Mouse (Mus musculus): ENCODE measurements around the gene Tubb2b. TPM values are rescaled to one million over a fixed set of nuclear protein-coding genes. Genes with fewer than 3 reads are reported as not detected.

Gene Tubb2b
- polyA plus RNA-seq, 1 experiment: not detected

- WGBS: 72% methylated on average over 3 of the region's 3 CpGs
- TF ChIP-seq CTCF (IDR thresholded peaks at IDR 0.05; ENCODE audit: insufficient read depth, low read depth, low read length) (no peak), POLR2A (IDR thresholded peaks at IDR 0.05; ENCODE audit: insufficient read depth, low read depth, low read length) (no peak)
- Histone ChIP-seq H3K27ac (ENCODE audit: insufficient read depth, low read depth, low read length) (no peak overlapping the region), H3K4me1 (ENCODE audit: control insufficient read depth, insufficient read depth, low read length) (peaks cover 7% of the 10 kb centered on the region), H3K4me3 (ENCODE audit: insufficient read depth, low read depth, low read length) (no peak overlapping the region)
Measured at GRCm38 (mm10) chr13:34113086-34113485, 17.2 kb downstream of the Tubb2b start.

- WGBS: 45% methylated on average over 5 of the region's 5 CpGs
- TF ChIP-seq CTCF (IDR thresholded peaks at IDR 0.05; ENCODE audit: insufficient read depth, low read depth, low read length): no peak
- Histone ChIP-seq H3K4me3 (ENCODE audit: insufficient read depth, low read depth, low read length) (no peak overlapping the region), H3K27ac (ENCODE audit: insufficient read depth, low read depth, low read length) (no peak overlapping the region), H3K4me1 (ENCODE audit: control insufficient read depth, insufficient read depth, low read length) (peaks cover 7% of the 10 kb centered on the region)
Measured at GRCm38 (mm10) chr13:34112369-34113081, 17.7 kb downstream of the Tubb2b start.

GRCm38 (mm10) chr13:34111878-34112277 is 18.4 kb downstream of the Tubb2b start:
- WGBS: 91% methylated on average over 3 of the region's 3 CpGs
- TF ChIP-seq POLR2A (IDR thresholded peaks at IDR 0.05; ENCODE audit: insufficient read depth, low read depth, low read length) (no peak), CTCF (IDR thresholded peaks at IDR 0.05; ENCODE audit: insufficient read depth, low read depth, low read length) (no peak)
- H3K4me3 ChIP-seq (ENCODE audit: insufficient read depth, low read depth, low read length): no peak overlapping the region
- no peak overlapping the region for H3K27ac ChIP-seq (ENCODE audit: insufficient read depth, low read depth, low read length)
- peaks cover 7% of the 10 kb centered on the region for H3K4me1 ChIP-seq (ENCODE audit: control insufficient read depth, insufficient read depth, low read length)

GRCm38 (mm10) chr13:34111019-34111418 is 19.2 kb downstream of the Tubb2b start:
- H3K4me1 ChIP-seq (ENCODE audit: control insufficient read depth, insufficient read depth, low read length): peaks cover 7% of the 10 kb centered on the region
- no peak overlapping the region for H3K27ac ChIP-seq (ENCODE audit: insufficient read depth, low read depth, low read length)
- 66% methylated on average over 5 of the region's 5 CpGs for WGBS
- TF ChIP-seq CTCF (IDR thresholded peaks at IDR 0.05; ENCODE audit: insufficient read depth, low read depth, low read length) (no peak), POLR2A (IDR thresholded peaks at IDR 0.05; ENCODE audit: insufficient read depth, low read depth, low read length) (no peak)
- no peak overlapping the region for H3K4me3 ChIP-seq (ENCODE audit: insufficient read depth, low read depth, low read length)

GRCm38 (mm10) chr13:34109677-34110058 is 20.6 kb downstream of the Tubb2b start:
- H3K27ac ChIP-seq (ENCODE audit: insufficient read depth, low read depth, low read length): no peak overlapping the region
- TF ChIP-seq POLR2A (IDR thresholded peaks at IDR 0.05; ENCODE audit: insufficient read depth, low read depth, low read length) (no peak), CTCF (IDR thresholded peaks at IDR 0.05; ENCODE audit: insufficient read depth, low read depth, low read length) (no peak)
- no peak overlapping the region for H3K4me3 ChIP-seq (ENCODE audit: insufficient read depth, low read depth, low read length)
- WGBS: 72% methylated on average over 4 of the region's 4 CpGs
- H3K4me1 ChIP-seq (ENCODE audit: control insufficient read depth, insufficient read depth, low read length): peaks cover 7% of the 10 kb centered on the region

- WGBS: 76% methylated on average over 4 of the region's 4 CpGs
- Histone ChIP-seq H3K4me1 (ENCODE audit: control insufficient read depth, insufficient read depth, low read length) (peaks cover 7% of the 10 kb centered on the region), H3K27ac (ENCODE audit: insufficient read depth, low read depth, low read length) (no peak overlapping the region), H3K4me3 (ENCODE audit: insufficient read depth, low read depth, low read length) (no peak overlapping the region)
- no peak for TF ChIP-seq CTCF (IDR thresholded peaks at IDR 0.05; ENCODE audit: insufficient read depth, low read depth, low read length)
- no peak for TF ChIP-seq POLR2A (IDR thresholded peaks at IDR 0.05; ENCODE audit: insufficient read depth, low read depth, low read length)
Measured at GRCm38 (mm10) chr13:34109035-34109676, 21.1 kb downstream of the Tubb2b start.

GRCm38 (mm10) chr13:34106999-34107398 is 23.3 kb downstream of the Tubb2b start:
- 94% methylated on average over 1 of the region's 1 CpGs for WGBS
- TF ChIP-seq POLR2A (IDR thresholded peaks at IDR 0.05; ENCODE audit: insufficient read depth, low read depth, low read length) (no peak), CTCF (IDR thresholded peaks at IDR 0.05; ENCODE audit: insufficient read depth, low read depth, low read length) (no peak)
- H3K4me1 ChIP-seq (ENCODE audit: control insufficient read depth, insufficient read depth, low read length): peaks cover 7% of the 10 kb centered on the region
- H3K4me3 ChIP-seq (ENCODE audit: insufficient read depth, low read depth, low read length): no peak overlapping the region
- H3K27ac ChIP-seq (ENCODE audit: insufficient read depth, low read depth, low read length): no peak overlapping the region

- TF ChIP-seq POLR2A (IDR thresholded peaks at IDR 0.05; ENCODE audit: insufficient read depth, low read depth, low read length) (no peak), CTCF (IDR thresholded peaks at IDR 0.05; ENCODE audit: insufficient read depth, low read depth, low read length) (no peak)
- WGBS: 87% methylated on average over 2 of the region's 2 CpGs
Measured at GRCm38 (mm10) chr13:34106256-34106655, 24.0 kb downstream of the Tubb2b start.

GRCm38 (mm10) chr13:34105364-34105763 is 24.9 kb downstream of the Tubb2b start:
- H3K4me1 ChIP-seq (ENCODE audit: control insufficient read depth, insufficient read depth, low read length): peaks cover 4% of the 10 kb centered on the region
- 90% methylated on average over 1 of the region's 1 CpGs for WGBS
- H3K4me3 ChIP-seq (ENCODE audit: insufficient read depth, low read depth, low read length): no peak overlapping the region
- TF ChIP-seq POLR2A (IDR thresholded peaks at IDR 0.05; ENCODE audit: insufficient read depth, low read depth, low read length) (no peak), CTCF (IDR thresholded peaks at IDR 0.05; ENCODE audit: insufficient read depth, low read depth, low read length) (no peak)
- H3K27ac ChIP-seq (ENCODE audit: insufficient read depth, low read depth, low read length): no peak overlapping the region

More at GRCm38 (mm10) chr13:34106256-34106655, 24.0 kb downstream of the Tubb2b start:
- no peak overlapping the region for H3K4me3 ChIP-seq (ENCODE audit: insufficient read depth, low read depth, low read length)
- H3K27ac ChIP-seq (ENCODE audit: insufficient read depth, low read depth, low read length): no peak overlapping the region
- peaks cover 7% of the 10 kb centered on the region for H3K4me1 ChIP-seq (ENCODE audit: control insufficient read depth, insufficient read depth, low read length)
